ENCODE assay signal across 12 mouse cellular contexts in genomic region chr6:62066363-62067023, GRCm38 (mm10).
DNase-seq lines count a peak whose midpoint lies in the region; ATAC-seq lines count a peak whose summit lies in the region.
"Had no signal": no experiment of that assay in that cellular context is flagged by ENCODE, and none has a peak within 500 bp of the region (broad histone marks: within the 10 kb centered on the region; RNA-seq: fewer than 3 reads in every experiment).

No protein-coding gene starts in this region.

- WGBS in neural tube, embryonic 13.5 days: 54% methylated on average over 6 of the region's 6 CpGs
- 36% methylated on average over 6 of the region's 6 CpGs for WGBS in forebrain, embryonic 16.5 days
- WGBS in midbrain, embryonic 13.5 days: 36% methylated on average over 6 of the region's 6 CpGs

- H3K27me3 ChIP-seq in neural tube, embryonic 13.5 days: no peaks in the 10 kb centered on the region
- H3K27me3 ChIP-seq in forebrain, embryonic 16.5 days (replicated peaks; ENCODE audit: control insufficient read depth, insufficient read depth, low read length): no peaks in the 10 kb centered on the region
- H3K27me3 ChIP-seq in midbrain, embryonic 13.5 days: no peaks in the 10 kb centered on the region
- H3K27me3 ChIP-seq: hindbrain, embryonic 15.5 days had no signal

- H3K9ac ChIP-seq in neural tube, embryonic 13.5 days: no peak overlapping the region
- no peak overlapping the region for H3K9ac ChIP-seq in forebrain, embryonic 16.5 days (replicated peaks; ENCODE audit: low read depth, low read length)
- no peak overlapping the region for H3K9ac ChIP-seq in midbrain, embryonic 13.5 days (replicated peaks)
- H3K9ac ChIP-seq: hindbrain, embryonic 15.5 days had no signal

- H3K27ac ChIP-seq in neural tube, embryonic 13.5 days (replicated peaks): no peak overlapping the region
- H3K27ac ChIP-seq in forebrain, embryonic 16.5 days (ENCODE audit: low read length): no peak overlapping the region
- H3K27ac ChIP-seq in midbrain, embryonic 13.5 days: no peak overlapping the region
- H3K27ac ChIP-seq: hindbrain, embryonic 15.5 days; layer of hippocampus, adult 2 months had no signal

- no peak for DNase-seq in neural tube, embryonic 10.5 days (ENCODE audit: extremely low spot score, low spot score)
- no peak for DNase-seq in cerebellum, adult 11-12 months
- DNase-seq in liver: no peak
- DNase-seq: gastrocnemius, postnatal 25 days; lung, adult 18-20 months; right cerebral cortex, postnatal 25 days had no signal

- H3K4me3 ChIP-seq in neural tube, embryonic 13.5 days: no peak overlapping the region
- no peak overlapping the region for H3K4me3 ChIP-seq in forebrain, embryonic 16.5 days (replicated peaks; ENCODE audit: low read length)
- H3K4me3 ChIP-seq in midbrain, embryonic 13.5 days (replicated peaks): no peak overlapping the region
- H3K4me3 ChIP-seq: hindbrain, embryonic 15.5 days; layer of hippocampus, adult 2 months had no signal

- H3K4me2 ChIP-seq in neural tube, embryonic 13.5 days: no peak overlapping the region
- H3K4me2 ChIP-seq in forebrain, embryonic 16.5 days (ENCODE audit: low read length): no peak overlapping the region
- H3K4me2 ChIP-seq in midbrain, embryonic 13.5 days (replicated peaks): no peak overlapping the region
- H3K4me2 ChIP-seq: hindbrain, embryonic 15.5 days had no signal

- H3K4me1 ChIP-seq in neural tube, embryonic 13.5 days (replicated peaks): no peaks in the 10 kb centered on the region
- no peaks in the 10 kb centered on the region for H3K4me1 ChIP-seq in forebrain, embryonic 16.5 days (replicated peaks; ENCODE audit: control insufficient read depth, insufficient read depth, low read length)
- H3K4me1 ChIP-seq in midbrain, embryonic 13.5 days (replicated peaks): no peaks in the 10 kb centered on the region
- H3K4me1 ChIP-seq: hindbrain, embryonic 15.5 days had no signal

- ATAC-seq in neural tube, embryonic 13.5 days (ENCODE audit: low read depth): peak; percentile 71; the same call in 1 of the 2 replicates
- peak; percentile 82 for ATAC-seq in forebrain, embryonic 16.5 days
- ATAC-seq in midbrain, embryonic 13.5 days: peak; percentile 96
- no peak for ATAC-seq in megakaryocyte-erythroid progenitor cell, adult 5-6 weeks (replicated peaks; ENCODE audit: low FRiP score, low TSS enrichment, poor library complexity, severe bottlenecking)

- no peaks in the 10 kb centered on the region for H3K9me3 ChIP-seq in neural tube, embryonic 13.5 days
- no peaks in the 10 kb centered on the region for H3K9me3 ChIP-seq in forebrain, embryonic 16.5 days (ENCODE audit: control insufficient read depth, low read length)
- no peaks in the 10 kb centered on the region for H3K9me3 ChIP-seq in midbrain, embryonic 13.5 days
- H3K9me3 ChIP-seq: hindbrain, embryonic 15.5 days had no signal

- no peaks in the 10 kb centered on the region for H3K36me3 ChIP-seq in neural tube, embryonic 13.5 days
- no peaks in the 10 kb centered on the region for H3K36me3 ChIP-seq in forebrain, embryonic 16.5 days (ENCODE audit: control insufficient read depth, insufficient read depth)
- no peaks in the 10 kb centered on the region for H3K36me3 ChIP-seq in midbrain, embryonic 13.5 days
- H3K36me3 ChIP-seq: hindbrain, embryonic 15.5 days had no signal
